Mouse (Mus musculus): ENCODE measurements around the gene Rcc1l. TPM values are rescaled to one million over a fixed set of nuclear protein-coding genes. Genes with fewer than 3 reads are reported as not detected.

The Rcc1l gene
- polyA plus RNA-seq, 1 experiment from 2014 or later = 21.0 TPM

DNA sequence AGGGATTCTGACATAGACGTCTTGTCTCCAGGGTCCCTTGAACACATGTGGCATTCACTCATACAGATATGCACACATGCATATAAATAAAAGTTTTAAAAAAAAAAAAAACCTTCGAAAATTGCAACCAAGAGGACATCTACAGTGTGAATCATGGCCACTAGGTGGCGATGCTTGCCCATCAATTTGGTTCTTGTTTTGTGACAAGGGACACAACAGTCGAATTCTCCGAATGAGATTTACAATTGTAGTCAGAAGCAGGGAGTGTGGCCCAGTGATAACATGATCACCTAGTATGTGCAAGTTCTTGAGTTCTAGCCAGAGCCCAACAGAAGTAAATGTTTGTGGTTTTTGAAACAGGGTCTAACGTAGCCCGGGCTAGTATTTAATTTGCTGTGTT, 3.3 kb upstream of the Rcc1l start:
- Histone ChIP-seq H3K27me3 (ENCODE audit: control insufficient read depth, insufficient read depth, low read length) (no peaks in the 10 kb centered on the region), H3K4me1 (ENCODE audit: control insufficient read depth, insufficient read depth, low read length) (peaks cover 14% of the 10 kb centered on the region), H3K9me3 (replicated peaks; ENCODE audit: control insufficient read depth, low read length) (no peaks in the 10 kb centered on the region), H3K4me3 (ENCODE audit: low read depth, low read length) (no peak overlapping the region), H3K36me3 (ENCODE audit: control insufficient read depth, insufficient read depth, low read length) (no peaks in the 10 kb centered on the region), H3K9ac (ENCODE audit: low read depth, low read length) (no peak overlapping the region), H3K4me2 (no peak overlapping the region), H3K27ac (ENCODE audit: low read depth, low read length) (no peak overlapping the region)
- WGBS (ENCODE audit: insufficient replicate concordance) = 25% methylated on average over 7 of the region's 7 CpGs
- no peak for ATAC-seq (replicated peaks; ENCODE audit: insufficient number of reproducible peaks, low FRiP score, low TSS enrichment)

DNA sequence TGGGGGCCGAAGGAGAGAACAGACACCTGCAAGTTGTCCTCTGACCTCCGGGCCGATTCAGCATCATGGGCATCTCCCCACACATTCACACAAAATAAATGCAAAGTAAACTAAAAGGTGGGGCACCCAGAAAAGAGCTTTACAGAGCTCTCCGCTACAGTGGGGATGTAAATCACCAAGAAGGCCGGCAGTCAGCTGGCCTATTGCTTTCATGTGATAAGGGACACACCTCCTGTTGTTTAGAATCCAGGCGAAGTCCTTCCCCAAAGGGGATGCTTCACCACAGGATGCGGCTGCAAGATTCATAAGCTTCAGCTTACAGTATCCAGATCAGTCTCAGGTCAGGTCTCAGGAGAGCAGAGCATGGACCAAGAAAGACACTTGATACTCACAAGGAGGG, 2.0 kb upstream of the Rcc1l start:
- no peaks in the 10 kb centered on the region for H3K36me3 ChIP-seq (ENCODE audit: control insufficient read depth, insufficient read depth, low read length)
- ATAC-seq (replicated peaks; ENCODE audit: insufficient number of reproducible peaks, low FRiP score, low TSS enrichment) = no peak
- WGBS (ENCODE audit: insufficient replicate concordance) = 64% methylated on average over 7 of the region's 7 CpGs
- no peaks in the 10 kb centered on the region for H3K27me3 ChIP-seq (ENCODE audit: control insufficient read depth, insufficient read depth, low read length)
- no peak overlapping the region for H3K4me3 ChIP-seq (ENCODE audit: low read depth, low read length)
- H3K9ac ChIP-seq (ENCODE audit: low read depth, low read length) = no peak overlapping the region
- no peak overlapping the region for H3K4me2 ChIP-seq
- H3K4me1 ChIP-seq (ENCODE audit: control insufficient read depth, insufficient read depth, low read length) = peaks cover 12% of the 10 kb centered on the region
- H3K9me3 ChIP-seq (replicated peaks; ENCODE audit: control insufficient read depth, low read length) = no peaks in the 10 kb centered on the region
- no peak overlapping the region for H3K27ac ChIP-seq (ENCODE audit: low read depth, low read length)

DNA sequence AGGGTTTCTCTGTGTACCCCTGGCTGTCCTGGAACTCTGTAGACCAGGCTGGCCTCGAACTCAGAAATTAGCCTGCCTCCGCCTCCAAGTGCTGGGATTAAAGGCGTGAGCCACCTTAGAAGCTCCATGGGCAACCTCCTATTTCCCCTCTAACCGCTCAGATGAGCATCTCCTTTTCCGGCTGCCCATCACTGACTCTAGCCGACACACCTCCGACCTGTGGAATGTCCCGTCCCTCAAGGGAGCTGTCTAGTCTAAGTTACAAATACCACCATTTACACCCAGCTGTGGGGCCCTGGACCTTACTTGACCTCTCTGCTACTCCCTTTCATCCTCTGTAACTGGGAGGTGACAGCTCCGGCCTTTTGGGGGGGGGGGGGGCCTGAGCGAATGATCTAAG, 878 bp downstream of the Rcc1l start:
- peak overlapping the region; percentile 79; the same call in 1 of the 2 replicates for H3K27ac ChIP-seq (ENCODE audit: low read depth, low read length)
- peak overlapping the region; percentile 84 for H3K4me2 ChIP-seq
- H3K9me3 ChIP-seq (replicated peaks; ENCODE audit: control insufficient read depth, low read length) = no peaks in the 10 kb centered on the region
- H3K27me3 ChIP-seq (ENCODE audit: control insufficient read depth, insufficient read depth, low read length) = no peaks in the 10 kb centered on the region
- H3K4me3 ChIP-seq (ENCODE audit: low read depth, low read length) = peak overlapping the region; percentile 88
- H3K4me1 ChIP-seq (ENCODE audit: control insufficient read depth, insufficient read depth, low read length) = peaks cover 4% of the 10 kb centered on the region; the same call in 1 of the 2 replicates
- no peak for ATAC-seq (replicated peaks; ENCODE audit: insufficient number of reproducible peaks, low FRiP score, low TSS enrichment)
- WGBS (ENCODE audit: insufficient replicate concordance) = 8% methylated on average over 10 of the region's 10 CpGs
- H3K36me3 ChIP-seq (ENCODE audit: control insufficient read depth, insufficient read depth, low read length) = no peaks in the 10 kb centered on the region
- H3K9ac ChIP-seq (ENCODE audit: low read depth, low read length) = peak overlapping the region; percentile 83

GRCm38 (mm10) chr5:134173206-134173605, 3.4 kb downstream of the Rcc1l start:
- H3K4me1 ChIP-seq (ENCODE audit: control insufficient read depth, insufficient read depth, low read length) = peaks cover 4% of the 10 kb centered on the region; the same call in 1 of the 2 replicates
- no peak overlapping the region for H3K4me2 ChIP-seq
- H3K36me3 ChIP-seq (ENCODE audit: control insufficient read depth, insufficient read depth, low read length) = peaks cover 4% of the 10 kb centered on the region; the same call in 1 of the 2 replicates
- 47% methylated on average over 4 of the region's 4 CpGs for WGBS (ENCODE audit: insufficient replicate concordance)
- no peaks in the 10 kb centered on the region for H3K27me3 ChIP-seq (ENCODE audit: control insufficient read depth, insufficient read depth, low read length)
- ATAC-seq (replicated peaks; ENCODE audit: insufficient number of reproducible peaks, low FRiP score, low TSS enrichment) = no peak
- no peak overlapping the region for H3K9ac ChIP-seq (ENCODE audit: low read depth, low read length)
- H3K4me3 ChIP-seq (ENCODE audit: low read depth, low read length) = no peak overlapping the region
- H3K9me3 ChIP-seq (replicated peaks; ENCODE audit: control insufficient read depth, low read length) = no peaks in the 10 kb centered on the region
- H3K27ac ChIP-seq (ENCODE audit: low read depth, low read length) = no peak overlapping the region

DNA sequence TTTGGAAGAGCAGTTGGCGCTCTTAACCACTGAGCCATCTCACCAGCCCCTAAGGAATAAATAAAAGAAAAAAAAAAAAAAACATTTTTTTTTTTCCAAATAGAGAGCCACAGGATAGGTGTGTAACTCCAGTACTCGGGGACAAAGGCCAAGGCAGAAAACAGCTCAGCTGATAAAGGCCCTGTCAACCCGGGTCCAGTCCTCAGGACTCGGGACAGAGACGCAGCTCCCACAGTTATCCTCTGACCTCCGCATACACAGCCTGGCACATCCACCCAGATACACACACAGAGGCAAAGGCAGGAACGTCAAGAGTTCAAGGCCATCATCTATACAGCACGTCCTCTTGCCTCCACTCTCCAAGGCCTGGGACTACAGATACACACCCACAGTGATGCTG, 6.4 kb downstream of the Rcc1l start:
- no peak for ATAC-seq (replicated peaks; ENCODE audit: insufficient number of reproducible peaks, low FRiP score, low TSS enrichment)
- Histone ChIP-seq H3K4me2 (no peak overlapping the region), H3K9me3 (replicated peaks; ENCODE audit: control insufficient read depth, low read length) (no peaks in the 10 kb centered on the region), H3K27me3 (ENCODE audit: control insufficient read depth, insufficient read depth, low read length) (no peaks in the 10 kb centered on the region), H3K36me3 (ENCODE audit: control insufficient read depth, insufficient read depth, low read length) (peaks cover 9% of the 10 kb centered on the region; the same call in 1 of the 2 replicates), H3K27ac (ENCODE audit: low read depth, low read length) (no peak overlapping the region), H3K4me1 (ENCODE audit: control insufficient read depth, insufficient read depth, low read length) (peaks cover under 1% of the 10 kb centered on the region; the same call in 1 of the 2 replicates), H3K4me3 (ENCODE audit: low read depth, low read length) (no peak overlapping the region), H3K9ac (ENCODE audit: low read depth, low read length) (no peak overlapping the region)
- WGBS (ENCODE audit: insufficient replicate concordance) = 90% methylated on average over 8 of the region's 8 CpGs

DNA sequence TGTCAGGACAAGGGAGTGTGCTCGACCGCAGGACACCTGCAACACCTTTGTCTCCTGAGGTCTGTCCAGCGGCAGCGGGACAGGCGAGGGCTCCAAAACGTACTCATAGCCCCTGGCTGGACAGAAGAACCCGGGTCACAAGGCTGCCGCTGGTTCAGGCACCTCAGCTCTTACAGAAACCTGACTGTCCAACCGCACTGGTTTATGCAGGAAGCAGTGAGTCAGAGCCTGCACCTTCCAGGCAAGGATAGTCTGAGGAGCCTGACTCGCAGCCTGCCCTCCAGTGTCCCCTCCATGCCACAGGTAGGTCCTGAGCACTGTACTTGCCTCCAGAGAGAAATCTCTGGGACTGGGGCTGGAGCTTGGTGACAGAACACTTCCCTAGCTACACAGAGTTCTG, 7.3 kb downstream of the Rcc1l start:
- no peaks in the 10 kb centered on the region for H3K27me3 ChIP-seq (ENCODE audit: control insufficient read depth, insufficient read depth, low read length)
- H3K9me3 ChIP-seq (replicated peaks; ENCODE audit: control insufficient read depth, low read length) = no peaks in the 10 kb centered on the region
- H3K4me3 ChIP-seq (ENCODE audit: low read depth, low read length) = no peak overlapping the region
- no peak overlapping the region for H3K27ac ChIP-seq (ENCODE audit: low read depth, low read length)
- H3K4me2 ChIP-seq = no peak overlapping the region
- WGBS (ENCODE audit: insufficient replicate concordance) = 86% methylated on average over 10 of the region's 10 CpGs
- no peak for ATAC-seq (replicated peaks; ENCODE audit: insufficient number of reproducible peaks, low FRiP score, low TSS enrichment)
- no peaks in the 10 kb centered on the region for H3K4me1 ChIP-seq (ENCODE audit: control insufficient read depth, insufficient read depth, low read length)
- H3K36me3 ChIP-seq (ENCODE audit: control insufficient read depth, insufficient read depth, low read length) = peaks cover 9% of the 10 kb centered on the region; the same call in 1 of the 2 replicates
- H3K9ac ChIP-seq (ENCODE audit: low read depth, low read length) = no peak overlapping the region

- WGBS (ENCODE audit: insufficient replicate concordance) = 94% methylated on average over 9 of the region's 9 CpGs
Observed at GRCm38 (mm10) chr5:134168033-134168432, 8.5 kb downstream of the Rcc1l start.

DNA sequence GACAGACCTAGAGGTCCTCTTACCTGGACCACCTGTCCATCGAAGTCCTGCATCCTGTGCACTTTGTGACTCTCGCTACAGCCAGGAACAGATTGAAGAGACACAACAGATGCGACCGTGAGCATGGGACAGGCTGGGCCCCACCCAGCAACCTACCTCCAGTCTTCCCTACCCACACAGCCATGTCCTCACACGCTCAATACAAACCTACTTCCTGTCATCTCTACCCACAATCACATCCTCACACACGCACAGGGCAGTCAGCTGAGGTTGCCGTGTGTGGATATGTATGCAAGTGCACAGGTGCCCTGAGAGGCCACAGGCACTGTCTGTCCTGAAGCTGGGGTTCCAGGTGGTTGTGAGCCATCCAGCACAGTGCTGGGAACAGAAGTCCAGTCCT, 9.9 kb downstream of the Rcc1l start:
- Histone ChIP-seq H3K9me3 (replicated peaks; ENCODE audit: control insufficient read depth, low read length) (no peaks in the 10 kb centered on the region), H3K4me2 (no peak overlapping the region), H3K9ac (ENCODE audit: low read depth, low read length) (no peak overlapping the region), H3K27ac (ENCODE audit: low read depth, low read length) (no peak overlapping the region), H3K4me1 (ENCODE audit: control insufficient read depth, insufficient read depth, low read length) (no peaks in the 10 kb centered on the region), H3K4me3 (ENCODE audit: low read depth, low read length) (no peak overlapping the region), H3K36me3 (ENCODE audit: control insufficient read depth, insufficient read depth, low read length) (peaks cover 20% of the 10 kb centered on the region), H3K27me3 (ENCODE audit: control insufficient read depth, insufficient read depth, low read length) (no peaks in the 10 kb centered on the region)
- no peak for ATAC-seq (replicated peaks; ENCODE audit: insufficient number of reproducible peaks, low FRiP score, low TSS enrichment)
- 91% methylated on average over 7 of the region's 7 CpGs for WGBS (ENCODE audit: insufficient replicate concordance)

More at GRCm38 (mm10) chr5:134168033-134168432, 8.5 kb downstream of the Rcc1l start:
- no peak overlapping the region for H3K27ac ChIP-seq (ENCODE audit: low read depth, low read length)
- H3K4me2 ChIP-seq = no peak overlapping the region
- no peaks in the 10 kb centered on the region for H3K9me3 ChIP-seq (replicated peaks; ENCODE audit: control insufficient read depth, low read length)
- no peaks in the 10 kb centered on the region for H3K4me1 ChIP-seq (ENCODE audit: control insufficient read depth, insufficient read depth, low read length)
- H3K4me3 ChIP-seq (ENCODE audit: low read depth, low read length) = no peak overlapping the region
- no peak for ATAC-seq (replicated peaks; ENCODE audit: insufficient number of reproducible peaks, low FRiP score, low TSS enrichment)
- peaks cover 14% of the 10 kb centered on the region for H3K36me3 ChIP-seq (ENCODE audit: control insufficient read depth, insufficient read depth, low read length)
- no peak overlapping the region for H3K9ac ChIP-seq (ENCODE audit: low read depth, low read length)
- H3K27me3 ChIP-seq (ENCODE audit: control insufficient read depth, insufficient read depth, low read length) = no peaks in the 10 kb centered on the region

GRCm38 (mm10) chr5:134164688-134165087, 11.9 kb downstream of the Rcc1l start:
- Histone ChIP-seq H3K36me3 (ENCODE audit: control insufficient read depth, insufficient read depth, low read length) (peaks cover 16% of the 10 kb centered on the region), H3K9ac (ENCODE audit: low read depth, low read length) (no peak overlapping the region)

More at GRCm38 (mm10) chr5:134164688-134165087, 11.9 kb downstream of the Rcc1l start:
- no peak overlapping the region for H3K4me3 ChIP-seq (ENCODE audit: low read depth, low read length)
- no peaks in the 10 kb centered on the region for H3K4me1 ChIP-seq (ENCODE audit: control insufficient read depth, insufficient read depth, low read length)
- no peaks in the 10 kb centered on the region for H3K9me3 ChIP-seq (replicated peaks; ENCODE audit: control insufficient read depth, low read length)
- 71% methylated on average over 5 of the region's 5 CpGs for WGBS (ENCODE audit: insufficient replicate concordance)
- H3K27me3 ChIP-seq (ENCODE audit: control insufficient read depth, insufficient read depth, low read length) = no peaks in the 10 kb centered on the region
- H3K27ac ChIP-seq (ENCODE audit: low read depth, low read length) = no peak overlapping the region
- ATAC-seq (replicated peaks; ENCODE audit: insufficient number of reproducible peaks, low FRiP score, low TSS enrichment) = no peak
- no peak overlapping the region for H3K4me2 ChIP-seq
